Mouse (Mus musculus) cerebellum, adult 2 months (tissue): ENCODE data around the gene Ptprz1. TPM values are rescaled to one million over a fixed set of nuclear protein-coding genes. Genes with fewer than 3 reads are reported as not detected.

Source experiments
- DNase-seq, 2 experiments: peaks; one replicate each; pipeline ENCODE4 v3.0.0; 2021
- H3K27ac ChIP-seq: fragments of 200-500 bp; 2 replicates; pipeline ENCODE4 v1.5.1; 2012; ENCODE audit warnings: low read length, control low read depth, inconsistent platforms; ENCODE audit not compliant: insufficient read depth
- H3K27me3 ChIP-seq: fragments of 200-500 bp; 2 replicates; pipeline ENCODE4 v1.6.1; 2012; ENCODE audit warnings: inconsistent platforms, mild to moderate bottlenecking, low read length, moderate library complexity; ENCODE audit not compliant: control insufficient read depth, insufficient read depth
- H3K4me1 ChIP-seq: fragments of 200-500 bp; 2 replicates; pipeline ENCODE4 v1.6.1; 2011; ENCODE audit warnings: low read length; ENCODE audit not compliant: control insufficient read depth, insufficient read depth
- H3K4me3 ChIP-seq: fragments of 200-500 bp; replicated peaks from 2 replicates; pipeline ENCODE3; 2011; ENCODE audit warnings: mild to moderate bottlenecking, low read depth, low read length, control low read depth; ENCODE audit not compliant: insufficient read depth
- CTCF ChIP-seq: fragments of 200-500 bp; IDR thresholded peaks from 2 replicates; pipeline ENCODE4 v1.5.1; 2011; ENCODE audit warnings: low read depth, mild to moderate bottlenecking, control low read depth, low read length, moderate library complexity, borderline replicate concordance; ENCODE audit not compliant: insufficient read depth
- POLR2A ChIP-seq: fragments of 200-500 bp; IDR thresholded peaks from 2 replicates; pipeline ENCODE4 v1.6.1; 2011; ENCODE audit warnings: low read length, control low read depth, borderline replicate concordance; ENCODE audit not compliant: insufficient read depth
- WGBS: fragments of 180-500 bp; shearing (Covaris S2); methylation state at CpG from one replicate; pipeline ENCODE4 v1.1.7; 2018; 5-methylcytosine and 5-hydroxymethylcytosine counted together
- polyA plus RNA-seq: library from polyadenylated mRNA; depleted of rRNA; stranded (reverse); fragments of >200 nt; gene quantifications from 2 replicates; pipeline ENCODE4 v1.2.3, GENCODE M21; 2012; rRNA removed

Gene Ptprz1
- polyA plus RNA-seq, result 102 and 113 TPM in 2 replicates

DNA sequence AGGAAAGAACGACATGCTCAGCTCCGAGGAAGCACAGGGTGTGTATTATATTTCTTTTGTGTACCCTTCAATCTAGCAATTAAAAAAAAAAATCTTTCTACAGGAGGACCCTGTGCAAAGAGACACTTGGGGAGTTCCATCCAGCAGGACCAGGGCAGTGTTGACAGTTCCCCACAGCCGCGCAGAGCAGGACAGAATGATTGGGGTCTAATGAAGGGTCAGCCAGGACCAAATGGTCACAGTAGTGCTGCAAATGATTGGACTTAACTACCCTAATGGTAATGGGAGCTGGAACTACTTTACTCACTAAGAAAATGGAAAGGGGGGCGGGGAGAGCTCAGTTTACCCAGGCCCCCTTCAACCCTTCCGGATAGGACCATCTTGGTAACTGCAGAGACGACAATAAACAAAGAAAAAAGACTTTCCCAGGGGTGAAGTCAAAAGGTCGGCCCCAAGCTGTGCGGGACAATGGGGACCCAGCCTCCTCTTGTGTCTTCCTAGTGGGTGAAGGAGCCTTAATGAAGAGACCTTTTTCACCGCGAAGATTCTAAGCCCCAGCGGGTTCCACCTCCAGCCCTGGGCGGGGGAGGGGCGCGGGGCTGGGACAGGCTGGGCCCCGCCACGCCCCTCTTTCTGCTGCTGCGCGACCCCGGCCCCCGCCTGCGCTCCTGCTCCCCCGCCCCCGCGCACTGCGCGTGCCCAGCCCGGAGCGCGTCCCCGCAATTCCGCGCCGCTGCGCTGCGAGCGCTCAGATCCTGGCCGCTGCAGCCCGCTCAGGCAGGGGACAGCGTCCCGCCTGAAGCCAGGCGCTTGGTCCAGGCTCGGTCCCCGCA lies at the start of gene Ptprz1:
TSS of gene Ptprz1 (plus strand) at position 722 of the 833 bp plus-strand sequence.
- H3K4me1 ChIP-seq, result 0 out of 2 replicates have a peak, but pooled peaks cover 5% of the 10 kb centered on the region
- H3K27me3 ChIP-seq, result no peaks in the 10 kb centered on the region
- WGBS, result 2% methylated on average over 44 of the region's 44 CpGs
- DNase-seq, result peak; percentile 35 to 53
- H3K27ac ChIP-seq, result no peak within 1 kb of the TSS
- peak within 1 kb of the TSS; percentile 63 for H3K4me3 ChIP-seq
- TF ChIP-seq CTCF (no peak), POLR2A (no peak)

DNA sequence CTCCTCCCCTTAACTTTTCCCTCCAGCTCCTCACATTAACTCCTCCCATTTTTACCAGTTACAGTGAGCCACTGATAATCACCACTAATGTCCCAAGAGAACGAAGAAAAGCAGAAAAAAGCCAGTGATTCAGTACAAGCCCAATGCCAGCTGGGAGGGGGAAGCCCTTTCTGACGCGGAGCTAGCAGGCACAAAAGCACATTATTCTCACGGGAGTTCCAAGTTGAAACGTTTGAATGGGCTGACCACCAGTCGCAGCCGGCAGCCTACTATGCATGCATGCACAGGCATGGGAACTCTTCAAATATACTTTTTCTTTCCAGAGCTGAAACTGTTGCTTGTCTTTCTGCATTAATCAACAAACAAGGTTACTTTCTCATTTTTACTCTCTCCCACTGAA lies 41.7 kb upstream of the Ptprz1 start:
- Histone ChIP-seq H3K4me3 (no peak overlapping the region), H3K27me3 (no peaks in the 10 kb centered on the region), H3K4me1 (no peaks in the 10 kb centered on the region; the same call in 1 of the 2 replicates), H3K27ac (no peak overlapping the region)
- WGBS, result 11% methylated on average over 7 of the region's 7 CpGs
- TF ChIP-seq POLR2A, result no peak
- no peak for TF ChIP-seq CTCF
- peak in 1 of 2 experiments; percentile 5 for DNase-seq

DNA sequence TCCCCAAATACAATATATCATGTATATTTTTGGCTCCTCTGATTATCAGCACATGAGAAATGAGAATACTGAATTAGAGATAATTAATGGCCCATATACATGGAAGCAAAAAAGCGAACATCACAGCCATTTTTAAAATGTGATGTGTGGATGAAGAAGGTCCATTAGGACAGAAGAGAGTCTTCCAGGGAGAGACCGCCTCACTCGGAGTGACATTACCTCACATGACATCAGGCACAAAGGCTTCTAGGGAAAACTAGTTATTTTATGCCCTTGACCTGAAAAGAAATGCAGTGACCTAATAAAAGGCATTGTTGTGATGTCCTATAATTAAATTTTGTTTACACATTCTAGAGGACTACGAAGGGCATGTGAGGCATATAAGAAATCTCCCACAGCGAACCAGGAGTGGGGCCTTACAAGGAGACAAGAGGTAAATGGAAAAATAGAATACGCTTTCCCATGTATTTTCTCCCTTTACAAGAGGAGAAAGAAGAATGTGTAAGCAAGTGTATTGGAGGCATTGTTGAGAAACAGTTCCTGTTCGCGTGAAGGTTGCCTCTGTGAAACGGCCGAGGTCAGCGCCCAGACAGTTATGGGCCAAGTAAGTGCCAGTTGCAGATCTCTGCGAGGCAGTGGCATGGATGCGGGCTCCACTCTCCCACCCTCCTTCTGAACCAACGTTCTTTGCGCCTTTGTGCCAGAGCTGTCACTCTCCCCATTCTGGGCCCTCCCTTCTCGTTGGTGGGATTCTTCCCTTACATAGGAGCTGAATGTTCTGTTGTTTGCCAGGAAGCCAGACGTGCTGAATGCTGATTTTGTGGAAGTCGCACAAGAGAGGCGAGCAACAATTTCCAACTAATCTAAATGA lies 41.0 kb upstream of the Ptprz1 start:
- 28% methylated on average over 19 of the region's 19 CpGs for WGBS
- no peaks in the 10 kb centered on the region for H3K27me3 ChIP-seq
- no peaks in the 10 kb centered on the region; the same call in 1 of the 2 replicates for H3K4me1 ChIP-seq
- H3K4me3 ChIP-seq, result no peak overlapping the region
- no peak overlapping the region for H3K27ac ChIP-seq
- TF ChIP-seq CTCF, result no peak
- no peak for TF ChIP-seq POLR2A
- peak; percentile 5 to 8 for DNase-seq

DNA sequence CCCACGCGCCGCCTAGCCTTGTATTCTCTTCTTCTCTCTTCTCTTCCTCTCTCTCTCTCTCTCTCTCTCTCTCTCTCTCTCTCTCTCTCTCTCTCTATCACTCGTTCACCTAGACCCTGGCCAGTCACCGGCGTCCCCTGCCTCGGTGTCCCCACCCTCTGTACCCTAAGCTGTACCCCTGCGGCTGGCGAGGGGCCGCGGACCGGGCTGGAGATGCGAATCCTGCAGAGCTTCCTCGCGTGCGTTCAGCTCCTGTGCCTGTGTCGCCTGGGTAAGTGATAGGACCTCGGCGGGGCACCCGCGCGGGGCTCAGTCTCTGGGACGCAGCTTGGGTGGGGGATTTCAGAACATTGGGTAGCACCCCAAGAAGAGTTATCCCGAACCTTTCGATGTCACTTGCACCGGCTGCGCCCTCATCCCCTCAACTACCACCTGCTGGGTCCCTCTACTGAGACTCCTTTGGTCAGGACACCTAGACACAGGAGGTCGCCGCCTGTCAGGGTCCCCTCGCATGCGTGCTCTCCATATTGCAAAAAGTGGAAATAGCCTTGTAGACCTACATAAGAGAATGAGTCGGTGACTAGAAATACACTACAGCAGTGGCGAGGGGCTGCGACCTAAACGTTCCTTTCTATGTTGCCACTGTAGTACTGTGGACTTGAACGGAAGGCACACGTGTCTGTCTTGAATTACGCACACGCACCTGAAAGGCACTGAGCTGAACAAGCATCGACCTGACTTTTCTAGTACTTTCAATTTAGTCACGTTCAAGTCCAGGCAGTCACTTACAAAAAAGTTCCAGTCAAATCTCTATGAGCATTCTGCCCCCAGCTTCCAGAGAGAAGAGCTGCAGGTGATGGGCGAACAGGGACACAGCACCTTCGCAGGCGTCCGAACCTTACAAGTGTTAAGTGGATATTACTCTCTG lies 576 bp downstream of the Ptprz1 start:
- 0 out of 2 replicates have a peak, but pooled peaks cover 5% of the 10 kb centered on the region for H3K4me1 ChIP-seq
- H3K4me3 ChIP-seq, result peak overlapping the region; percentile 63
- TF ChIP-seq CTCF, result no peak
- TF ChIP-seq POLR2A, result no peak
- no peak overlapping the region for H3K27ac ChIP-seq
- H3K27me3 ChIP-seq, result no peaks in the 10 kb centered on the region
- WGBS, result 2% methylated on average over 45 of the region's 45 CpGs
- DNase-seq, result peak; percentile 13 to 26

DNA sequence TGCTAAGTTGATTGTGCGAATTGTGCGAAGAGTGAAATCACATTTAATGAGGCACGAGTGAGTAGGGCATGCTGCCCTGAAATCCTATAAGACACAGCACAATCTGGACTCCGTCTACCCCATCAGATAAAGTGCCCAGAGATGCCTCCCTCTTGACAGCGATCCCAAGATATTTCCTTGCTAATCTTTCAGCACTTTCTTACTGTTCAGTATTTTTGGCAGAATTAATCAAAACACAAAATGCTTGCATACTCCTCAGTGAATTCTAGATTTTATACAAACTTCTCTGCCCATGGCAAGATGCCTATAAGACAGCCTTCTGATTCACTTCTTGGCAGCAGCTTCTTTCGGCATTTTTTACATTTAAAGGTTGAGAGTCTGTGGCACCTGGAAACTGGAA lies 12.7 kb downstream of the Ptprz1 start:
- H3K4me3 ChIP-seq, result no peak overlapping the region
- DNase-seq, result no peak
- TF ChIP-seq POLR2A (no peak), CTCF (no peak)
- no peaks in the 10 kb centered on the region for H3K27me3 ChIP-seq
- no peaks in the 10 kb centered on the region for H3K4me1 ChIP-seq
- no peak overlapping the region for H3K27ac ChIP-seq
- WGBS, result 42% methylated on average over 6 of the region's 6 CpGs

DNA sequence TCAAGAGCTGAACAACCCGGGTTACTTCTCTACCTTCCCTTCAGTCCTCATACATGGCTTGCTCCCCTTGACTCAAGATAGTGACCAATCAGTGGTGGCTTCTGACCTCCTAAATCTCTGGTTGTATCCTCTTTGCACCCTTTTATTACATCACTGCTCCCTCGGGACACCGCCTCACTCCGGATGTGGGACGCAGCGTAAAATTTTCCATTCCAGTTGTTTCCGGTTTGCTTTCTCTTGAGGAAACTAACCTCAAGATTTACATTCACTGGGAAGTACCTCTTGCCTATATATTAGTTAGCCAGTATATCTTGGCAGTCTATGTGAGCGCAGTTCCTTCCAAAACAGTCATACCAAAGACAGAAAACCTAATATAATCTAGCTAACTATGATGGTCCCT lies 14.0 kb downstream of the Ptprz1 start:
- H3K27ac ChIP-seq, result no peak overlapping the region
- 96% methylated on average over 8 of the region's 8 CpGs for WGBS
- no peak for TF ChIP-seq CTCF
- TF ChIP-seq POLR2A, result no peak

DNA sequence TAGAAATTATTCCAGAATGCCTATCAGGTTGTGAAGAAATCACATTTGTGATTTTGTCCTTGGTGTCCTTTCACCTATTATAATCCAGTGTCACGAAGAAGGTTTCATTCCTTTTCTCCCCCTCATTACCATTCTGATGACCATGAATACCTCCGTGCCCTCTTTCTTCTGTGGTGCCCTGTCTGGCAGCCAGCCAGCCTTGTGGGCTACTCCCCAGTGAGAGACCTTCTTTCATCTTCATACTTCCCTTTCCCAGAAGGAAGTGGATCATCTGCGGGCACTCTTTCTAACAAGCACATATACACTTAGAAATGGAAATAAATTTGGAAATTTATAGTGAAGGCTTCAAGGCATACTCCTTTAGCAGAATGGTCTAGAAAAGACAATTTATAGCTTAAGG lies 26.7 kb downstream of the Ptprz1 start:
- H3K27me3 ChIP-seq, result no peaks in the 10 kb centered on the region
- H3K4me1 ChIP-seq, result no peaks in the 10 kb centered on the region
- H3K4me3 ChIP-seq, result no peak overlapping the region
- TF ChIP-seq CTCF (no peak), POLR2A (no peak)
- WGBS, result 11% methylated on average over 3 of the region's 3 CpGs
- no peak for DNase-seq
- H3K27ac ChIP-seq, result no peak overlapping the region

More for the DNA sequence above, 14.0 kb downstream of the Ptprz1 start:
- Histone ChIP-seq H3K4me1 (no peaks in the 10 kb centered on the region), H3K4me3 (no peak overlapping the region), H3K27me3 (no peaks in the 10 kb centered on the region)
- DNase-seq, result no peak
